Mouse (Mus musculus): Measurements from ENCODE around the gene Brf1. TPM values are rescaled to one million over a fixed set of nuclear protein-coding genes. Genes with fewer than 3 reads are reported as not detected.

Gene Brf1
- polyA plus RNA-seq, 1 experiment from 2014 or later, result 39.5 TPM

- Histone ChIP-seq H3K9ac (ENCODE audit: low read depth, low read length) (peak overlapping the region; percentile 91), H3K27me3 (ENCODE audit: control insufficient read depth, insufficient read depth, low read length) (no peaks in the 10 kb centered on the region), H3K4me2 (peak overlapping the region; percentile 74), H3K4me1 (ENCODE audit: control insufficient read depth, insufficient read depth, low read length) (peaks cover 17% of the 10 kb centered on the region), H3K4me3 (ENCODE audit: low read depth, low read length) (peak overlapping the region; percentile 80), H3K9me3 (replicated peaks; ENCODE audit: control insufficient read depth, low read length) (no peaks in the 10 kb centered on the region), H3K36me3 (ENCODE audit: control insufficient read depth, insufficient read depth, low read length) (no peaks in the 10 kb centered on the region), H3K27ac (ENCODE audit: low read depth, low read length) (peak overlapping the region; percentile 95)
- peak; percentile 9 for ATAC-seq (replicated peaks; ENCODE audit: insufficient number of reproducible peaks, low FRiP score, low TSS enrichment)
- WGBS (ENCODE audit: insufficient replicate concordance), result 1% methylated on average over 56 of the region's 56 CpGs
Measured at GRCm38 (mm10) chr12:112999569-113000293, 773 bp downstream of the Brf1 start.

GRCm38 (mm10) chr12:112994153-112994552 lies 6.4 kb downstream of the Brf1 start:
- WGBS (ENCODE audit: insufficient replicate concordance), result 78% methylated on average over 4 of the region's 4 CpGs
- Histone ChIP-seq H3K9me3 (replicated peaks; ENCODE audit: control insufficient read depth, low read length) (no peaks in the 10 kb centered on the region), H3K4me2 (no peak overlapping the region), H3K4me3 (ENCODE audit: low read depth, low read length) (no peak overlapping the region), H3K27me3 (ENCODE audit: control insufficient read depth, insufficient read depth, low read length) (no peaks in the 10 kb centered on the region), H3K9ac (ENCODE audit: low read depth, low read length) (no peak overlapping the region), H3K27ac (ENCODE audit: low read depth, low read length) (no peak overlapping the region), H3K4me1 (ENCODE audit: control insufficient read depth, insufficient read depth, low read length) (peaks cover 10% of the 10 kb centered on the region), H3K36me3 (ENCODE audit: control insufficient read depth, insufficient read depth, low read length) (0 out of 2 replicates have a peak, but pooled peaks cover 2% of the 10 kb centered on the region)
- ATAC-seq (replicated peaks; ENCODE audit: insufficient number of reproducible peaks, low FRiP score, low TSS enrichment), result no peak

- Histone ChIP-seq H3K27ac (ENCODE audit: low read depth, low read length) (no peak overlapping the region), H3K27me3 (ENCODE audit: control insufficient read depth, insufficient read depth, low read length) (no peaks in the 10 kb centered on the region), H3K4me1 (ENCODE audit: control insufficient read depth, insufficient read depth, low read length) (no peaks in the 10 kb centered on the region; the same call in 1 of the 2 replicates), H3K9ac (ENCODE audit: low read depth, low read length) (no peak overlapping the region), H3K4me2 (no peak overlapping the region), H3K4me3 (ENCODE audit: low read depth, low read length) (no peak overlapping the region), H3K36me3 (ENCODE audit: control insufficient read depth, insufficient read depth, low read length) (peaks cover 14% of the 10 kb centered on the region), H3K9me3 (replicated peaks; ENCODE audit: control insufficient read depth, low read length) (no peaks in the 10 kb centered on the region)
- WGBS (ENCODE audit: insufficient replicate concordance), result 74% methylated on average over 2 of the region's 2 CpGs
- no peak for ATAC-seq (replicated peaks; ENCODE audit: insufficient number of reproducible peaks, low FRiP score, low TSS enrichment)
Measured at GRCm38 (mm10) chr12:112991444-112991843, 9.1 kb downstream of the Brf1 start.

GRCm38 (mm10) chr12:112990706-112991405 lies 9.6 kb downstream of the Brf1 start:
- Histone ChIP-seq H3K9me3 (replicated peaks; ENCODE audit: control insufficient read depth, low read length) (no peaks in the 10 kb centered on the region), H3K9ac (ENCODE audit: low read depth, low read length) (no peak overlapping the region), H3K4me3 (ENCODE audit: low read depth, low read length) (no peak overlapping the region), H3K27ac (ENCODE audit: low read depth, low read length) (no peak overlapping the region), H3K36me3 (ENCODE audit: control insufficient read depth, insufficient read depth, low read length) (peaks cover 18% of the 10 kb centered on the region), H3K27me3 (ENCODE audit: control insufficient read depth, insufficient read depth, low read length) (no peaks in the 10 kb centered on the region), H3K4me2 (no peak overlapping the region), H3K4me1 (ENCODE audit: control insufficient read depth, insufficient read depth, low read length) (no peaks in the 10 kb centered on the region; the same call in 1 of the 2 replicates)
- 82% methylated on average over 5 of the region's 5 CpGs for WGBS (ENCODE audit: insufficient replicate concordance)
- ATAC-seq (replicated peaks; ENCODE audit: insufficient number of reproducible peaks, low FRiP score, low TSS enrichment), result no peak

GRCm38 (mm10) chr12:112987877-112988276 lies 12.6 kb downstream of the Brf1 start:
- Histone ChIP-seq H3K4me3 (ENCODE audit: low read depth, low read length) (no peak overlapping the region), H3K36me3 (ENCODE audit: control insufficient read depth, insufficient read depth, low read length) (peaks cover 24% of the 10 kb centered on the region), H3K27me3 (ENCODE audit: control insufficient read depth, insufficient read depth, low read length) (no peaks in the 10 kb centered on the region), H3K4me1 (ENCODE audit: control insufficient read depth, insufficient read depth, low read length) (no peaks in the 10 kb centered on the region; the same call in 1 of the 2 replicates), H3K27ac (ENCODE audit: low read depth, low read length) (no peak overlapping the region), H3K9me3 (replicated peaks; ENCODE audit: control insufficient read depth, low read length) (no peaks in the 10 kb centered on the region), H3K9ac (ENCODE audit: low read depth, low read length) (no peak overlapping the region), H3K4me2 (no peak overlapping the region)
- ATAC-seq (replicated peaks; ENCODE audit: insufficient number of reproducible peaks, low FRiP score, low TSS enrichment), result no peak
- WGBS (ENCODE audit: insufficient replicate concordance), result 71% methylated on average over 6 of the region's 6 CpGs

GRCm38 (mm10) chr12:112985346-112985745 lies 15.2 kb downstream of the Brf1 start:
- Histone ChIP-seq H3K9ac (ENCODE audit: low read depth, low read length) (no peak overlapping the region), H3K36me3 (ENCODE audit: control insufficient read depth, insufficient read depth, low read length) (peaks cover 22% of the 10 kb centered on the region), H3K27ac (ENCODE audit: low read depth, low read length) (no peak overlapping the region), H3K9me3 (replicated peaks; ENCODE audit: control insufficient read depth, low read length) (no peaks in the 10 kb centered on the region), H3K4me2 (no peak overlapping the region), H3K4me1 (ENCODE audit: control insufficient read depth, insufficient read depth, low read length) (no peaks in the 10 kb centered on the region; the same call in 1 of the 2 replicates), H3K27me3 (ENCODE audit: control insufficient read depth, insufficient read depth, low read length) (no peaks in the 10 kb centered on the region), H3K4me3 (ENCODE audit: low read depth, low read length) (no peak overlapping the region)
- 86% methylated on average over 6 of the region's 6 CpGs for WGBS (ENCODE audit: insufficient replicate concordance)
- ATAC-seq (replicated peaks; ENCODE audit: insufficient number of reproducible peaks, low FRiP score, low TSS enrichment), result no peak

GRCm38 (mm10) chr12:112982031-112982430 lies 18.5 kb downstream of the Brf1 start:
- no peak for ATAC-seq (replicated peaks; ENCODE audit: insufficient number of reproducible peaks, low FRiP score, low TSS enrichment)
- peaks cover 4% of the 10 kb centered on the region for H3K4me1 ChIP-seq (ENCODE audit: control insufficient read depth, insufficient read depth, low read length)
- peaks cover 39% of the 10 kb centered on the region for H3K36me3 ChIP-seq (ENCODE audit: control insufficient read depth, insufficient read depth, low read length)
- H3K9ac ChIP-seq (ENCODE audit: low read depth, low read length), result no peak overlapping the region
- H3K4me3 ChIP-seq (ENCODE audit: low read depth, low read length), result no peak overlapping the region
- H3K27ac ChIP-seq (ENCODE audit: low read depth, low read length), result no peak overlapping the region
- no peaks in the 10 kb centered on the region for H3K9me3 ChIP-seq (replicated peaks; ENCODE audit: control insufficient read depth, low read length)
- 78% methylated on average over 2 of the region's 2 CpGs for WGBS (ENCODE audit: insufficient replicate concordance)
- no peak overlapping the region for H3K4me2 ChIP-seq
- no peaks in the 10 kb centered on the region for H3K27me3 ChIP-seq (ENCODE audit: control insufficient read depth, insufficient read depth, low read length)

- Histone ChIP-seq H3K4me3 (ENCODE audit: low read depth, low read length) (peak overlapping the region; percentile 61), H3K4me1 (ENCODE audit: control insufficient read depth, insufficient read depth, low read length) (peaks cover 8% of the 10 kb centered on the region), H3K9ac (ENCODE audit: low read depth, low read length) (peak overlapping the region; percentile 76), H3K4me2 (peak overlapping the region; percentile 89), H3K27me3 (ENCODE audit: control insufficient read depth, insufficient read depth, low read length) (no peaks in the 10 kb centered on the region), H3K27ac (ENCODE audit: low read depth, low read length) (peak overlapping the region; percentile 83), H3K9me3 (replicated peaks; ENCODE audit: control insufficient read depth, low read length) (no peaks in the 10 kb centered on the region), H3K36me3 (ENCODE audit: control insufficient read depth, insufficient read depth, low read length) (peaks cover 40% of the 10 kb centered on the region)
- ATAC-seq (replicated peaks; ENCODE audit: insufficient number of reproducible peaks, low FRiP score, low TSS enrichment), result peak; percentile 8; the same call in 1 of the 2 replicates
- 43% methylated on average over 12 of the region's 12 CpGs for WGBS (ENCODE audit: insufficient replicate concordance)
Measured at GRCm38 (mm10) chr12:112977156-112977555, 23.3 kb downstream of the Brf1 start.

Measured in heart, embryonic 11.5 days (tissue).